Mouse (Mus musculus) urinary bladder, postnatal 25 days (tissue): ENCODE measurements at regions not wholly inside any gene's neighbourhood (a gene's known extent, or its start where the extent isn't known, plus 50 kb on each side); places are given as distances from the start of the nearest gene placed in this dataset.

Experiments used
- DNase-seq: peaks from one replicate; pipeline ENCODE4 v3.0.0; 2022; ENCODE audit warnings: low spot score

DNA sequence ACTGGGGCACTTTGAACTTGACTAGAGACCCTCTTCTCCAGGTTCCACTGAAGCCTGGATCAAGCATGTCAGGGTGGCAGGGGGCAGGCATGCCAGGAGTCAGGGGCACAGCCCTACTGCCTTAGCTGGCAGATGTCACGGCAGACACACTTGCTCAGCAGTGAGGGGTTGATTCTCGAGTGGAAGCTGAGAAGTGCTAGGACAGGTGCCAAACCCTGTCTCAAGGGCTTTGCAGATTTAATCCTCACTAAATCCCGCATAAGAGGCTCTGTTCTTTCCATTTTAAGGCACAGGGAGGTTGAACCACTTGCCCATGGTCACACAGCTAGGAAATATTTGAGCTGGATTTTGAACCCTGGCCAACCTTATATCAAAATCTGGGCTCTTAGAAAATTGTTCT, 223.5 kb upstream of the Mvb12b start:
- no peak for DNase-seq

DNA sequence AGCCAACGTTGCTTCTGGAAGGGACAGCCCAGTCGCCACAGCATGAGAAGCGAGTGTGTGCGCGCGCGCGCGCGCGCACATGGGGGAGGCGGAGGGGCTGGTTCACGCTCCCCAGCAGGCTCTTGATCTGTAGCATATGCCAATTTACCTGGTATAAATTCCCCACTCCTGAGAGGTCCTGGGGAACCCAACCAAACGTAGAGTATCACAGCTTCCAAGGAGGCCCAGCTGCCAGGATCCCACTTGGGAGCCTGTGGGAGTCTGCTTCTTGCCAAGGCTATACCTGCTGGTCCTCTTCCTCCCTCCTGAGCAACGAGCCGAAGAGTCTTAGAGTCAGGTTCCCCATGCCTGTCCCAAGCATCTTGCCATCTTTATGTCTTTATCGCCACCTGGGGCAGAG, 222.8 kb upstream of the Mvb12b start:
- no peak for DNase-seq

DNA sequence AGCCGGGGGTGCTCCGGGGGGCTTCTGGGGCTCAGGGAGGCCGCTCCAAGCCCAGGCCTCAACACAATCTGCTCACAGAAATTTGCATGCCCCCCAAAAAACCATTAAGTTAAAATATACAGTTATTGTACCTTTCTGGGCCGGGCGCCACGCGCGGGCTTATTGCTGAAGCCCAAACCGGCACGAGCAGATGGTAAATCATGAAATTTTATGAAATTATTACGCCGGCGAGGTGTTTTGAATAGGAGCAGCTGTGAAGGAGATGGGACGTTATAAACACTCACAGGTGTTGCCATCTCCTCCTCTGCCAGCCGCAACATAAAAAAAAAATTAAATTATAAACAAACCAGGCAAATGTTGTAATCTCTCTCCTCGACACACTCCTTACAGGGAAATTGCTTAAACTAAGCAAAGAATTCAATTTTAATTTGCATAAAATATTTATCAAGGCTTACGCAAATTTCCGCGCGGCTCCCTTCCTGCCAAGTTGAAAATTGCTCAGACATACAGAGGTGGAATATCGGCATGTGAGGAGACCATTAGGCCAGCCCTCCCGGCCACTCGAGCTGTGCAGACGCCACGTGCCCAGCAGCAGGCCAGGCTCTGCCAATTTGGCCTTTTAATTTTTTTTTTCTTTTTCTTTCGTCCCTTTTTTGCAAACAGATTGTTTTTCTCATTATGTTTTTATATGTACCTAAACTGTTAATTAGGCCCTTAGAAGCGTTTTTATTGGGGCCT, 220.0 kb upstream of the Mvb12b start:
- no peak for DNase-seq

DNA sequence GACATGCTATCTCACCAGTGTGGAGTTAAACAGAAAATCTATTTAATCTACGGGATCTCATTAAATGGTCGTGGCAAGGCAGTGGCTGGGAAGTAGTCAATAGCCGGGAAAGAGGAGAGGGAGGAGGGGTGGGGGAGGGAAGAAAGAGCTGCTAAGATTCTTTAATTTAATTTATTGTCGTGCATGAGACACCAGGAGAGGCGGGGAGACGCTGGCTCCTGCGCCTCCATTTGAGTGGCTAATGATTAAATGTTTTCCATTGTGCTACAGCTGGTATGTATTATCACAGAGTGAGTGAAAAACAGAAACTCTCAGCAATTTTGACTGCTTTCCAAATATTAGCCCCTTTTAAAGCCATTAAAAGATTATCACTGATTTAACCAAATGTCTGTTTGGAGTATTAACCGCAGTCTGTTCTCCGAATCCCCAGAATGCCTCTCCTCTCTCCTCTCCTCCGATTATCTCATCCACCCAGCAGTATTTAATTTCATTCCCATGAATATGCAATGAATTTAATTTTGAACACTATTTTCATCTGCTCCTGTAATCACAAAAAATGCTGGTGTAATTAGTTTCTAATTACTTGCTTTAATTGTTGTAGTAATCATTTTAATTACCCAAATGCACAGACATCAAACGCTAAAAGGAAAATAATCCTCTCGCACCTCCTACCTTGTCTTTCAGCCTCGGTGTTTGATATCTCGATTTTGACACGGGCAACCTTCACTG, 219.3 kb upstream of the Mvb12b start:
- no peak for DNase-seq

DNA sequence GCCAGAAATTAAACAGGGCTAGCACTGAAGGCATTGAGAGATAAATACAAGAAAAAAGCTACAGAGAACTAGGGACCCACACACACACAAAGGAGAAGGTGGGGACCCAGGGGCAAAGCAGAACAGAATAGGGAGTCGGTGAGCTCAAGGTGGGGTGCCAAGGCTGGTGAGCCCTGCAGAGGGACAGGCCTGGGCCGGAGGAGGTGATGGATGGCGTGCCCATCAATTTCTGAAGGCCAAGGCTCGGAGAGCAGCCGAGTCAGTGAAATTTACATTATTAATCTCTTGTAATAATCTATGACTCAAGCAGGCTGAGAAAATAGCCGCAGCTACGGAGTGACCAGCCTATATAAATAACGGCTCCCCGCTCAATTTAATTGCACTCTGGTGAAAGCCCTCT, 218.5 kb upstream of the Mvb12b start:
- no peak for DNase-seq

DNA sequence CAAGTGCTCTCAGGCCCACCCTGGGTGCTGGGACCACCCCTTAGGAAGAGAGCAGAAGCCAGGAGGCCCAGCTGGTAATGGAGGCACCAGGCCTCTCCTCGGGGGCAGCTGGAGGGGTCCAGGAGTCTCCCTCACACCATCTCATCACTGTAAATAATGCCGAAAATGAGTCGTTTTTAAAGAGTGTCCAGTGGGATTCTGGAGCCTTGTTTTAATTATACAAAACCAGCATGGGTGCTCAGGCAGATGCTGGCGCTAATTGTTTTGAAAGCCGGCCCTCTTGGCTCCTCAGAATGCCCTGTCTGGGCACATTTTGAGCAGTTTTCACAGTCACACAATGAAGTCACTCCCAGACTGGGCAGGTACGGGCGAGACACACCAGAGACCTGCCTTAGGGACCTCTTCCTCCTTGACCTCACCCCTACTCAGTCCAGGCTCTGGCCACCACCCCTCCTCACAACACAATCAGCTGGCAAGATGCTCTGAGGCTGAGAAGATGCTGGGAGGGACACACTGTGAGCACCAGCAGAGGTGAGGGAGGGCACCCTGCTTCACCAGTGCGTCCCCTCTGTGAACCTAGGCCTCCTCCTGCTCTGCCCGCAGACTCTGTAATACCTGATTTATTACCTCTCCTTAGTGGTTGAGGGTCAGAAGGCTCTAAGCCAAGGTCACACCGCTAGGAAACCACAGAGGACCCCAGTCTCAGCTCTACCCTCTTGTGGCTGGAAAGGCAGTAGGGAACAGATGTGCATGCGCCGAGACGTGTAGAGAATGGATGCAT, 217.7 kb upstream of the Mvb12b start:
- DNase-seq, result no peak

DNA sequence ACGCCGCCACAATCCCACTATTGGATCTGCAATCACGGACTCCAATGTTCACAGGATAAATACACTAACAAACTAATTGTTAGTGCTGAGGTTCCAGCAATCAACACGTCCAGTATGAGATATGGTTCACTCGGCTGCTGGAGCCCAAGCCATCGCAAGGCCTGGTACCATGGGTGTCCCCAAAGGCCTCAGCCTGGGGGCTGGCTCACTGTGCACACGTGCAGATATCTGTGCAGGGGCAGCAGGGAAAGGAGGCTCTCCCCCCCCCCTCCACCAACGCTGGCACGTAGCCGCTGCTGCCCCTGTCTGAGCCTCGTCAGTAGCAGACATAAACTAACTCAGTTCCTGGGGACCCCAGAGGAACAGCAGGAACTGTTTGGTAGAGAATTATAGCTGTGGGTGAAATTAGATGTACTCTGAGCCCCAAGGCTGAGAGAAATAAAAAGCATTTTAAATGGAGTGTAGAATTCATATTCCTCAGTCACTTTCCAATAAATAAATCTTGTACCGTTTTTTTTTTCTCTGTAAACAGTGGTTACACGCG, 210.3 kb upstream of the Mvb12b start:
- no peak for DNase-seq

DNA sequence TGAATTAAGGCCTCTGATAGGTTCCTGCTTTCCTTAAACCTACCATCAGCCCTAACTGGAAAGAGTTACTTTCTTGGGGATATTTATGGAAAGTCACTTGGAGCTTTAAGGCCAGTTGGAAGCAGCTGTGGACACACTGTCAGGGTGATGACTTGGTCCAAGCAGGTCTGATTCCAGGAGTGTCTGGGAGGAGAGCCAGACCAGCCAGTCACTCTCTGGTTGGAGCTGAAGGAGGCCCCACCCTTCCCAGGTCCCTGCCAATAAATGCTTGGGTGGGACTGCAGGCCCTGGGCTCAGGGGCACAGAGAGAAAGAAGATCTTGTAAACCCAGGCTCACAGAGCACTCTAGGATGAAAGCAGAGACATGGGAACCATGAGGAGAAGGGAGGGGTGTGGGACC, 208.8 kb upstream of the Mvb12b start:
- no peak for DNase-seq

DNA sequence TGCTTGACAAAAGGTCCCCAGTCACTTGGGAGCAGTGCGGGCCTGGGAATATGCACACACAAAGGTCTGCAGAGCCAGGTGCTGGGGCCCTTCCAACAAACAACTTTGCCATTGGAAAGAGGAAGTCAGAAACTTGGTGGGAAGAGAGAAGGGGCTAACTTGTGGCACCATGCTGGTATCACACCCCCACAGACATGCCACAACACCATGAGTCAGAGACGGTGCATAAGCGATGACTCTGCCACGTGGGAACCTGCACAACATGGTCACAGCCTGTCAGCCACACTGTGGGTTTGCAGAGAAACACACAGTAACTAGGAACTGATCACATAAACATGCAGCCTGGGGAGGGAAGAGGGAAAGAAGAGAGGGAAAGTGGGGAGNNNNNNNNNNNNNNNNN, 201.1 kb upstream of the Mvb12b start:
- DNase-seq, result no peak

DNA sequence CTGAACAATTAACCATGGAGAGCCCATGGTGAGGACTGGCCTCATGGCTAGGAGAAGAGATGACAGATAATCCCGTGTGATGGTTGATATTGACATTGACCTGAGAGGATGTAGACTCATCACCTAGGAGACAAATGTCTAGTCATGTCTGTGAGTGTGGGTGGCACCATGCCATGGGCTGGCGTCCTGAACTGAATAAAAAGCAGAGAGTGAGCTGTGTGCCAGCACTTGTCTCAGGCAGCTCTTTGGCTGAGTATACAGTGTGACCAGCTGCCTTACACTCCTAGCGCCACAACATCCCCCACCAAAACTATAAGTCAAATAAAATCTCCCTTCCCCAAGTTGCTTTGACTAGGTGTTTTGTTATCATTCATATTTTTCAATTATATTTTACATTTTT, 198.4 kb upstream of the Mvb12b start:
- no peak for DNase-seq

DNA sequence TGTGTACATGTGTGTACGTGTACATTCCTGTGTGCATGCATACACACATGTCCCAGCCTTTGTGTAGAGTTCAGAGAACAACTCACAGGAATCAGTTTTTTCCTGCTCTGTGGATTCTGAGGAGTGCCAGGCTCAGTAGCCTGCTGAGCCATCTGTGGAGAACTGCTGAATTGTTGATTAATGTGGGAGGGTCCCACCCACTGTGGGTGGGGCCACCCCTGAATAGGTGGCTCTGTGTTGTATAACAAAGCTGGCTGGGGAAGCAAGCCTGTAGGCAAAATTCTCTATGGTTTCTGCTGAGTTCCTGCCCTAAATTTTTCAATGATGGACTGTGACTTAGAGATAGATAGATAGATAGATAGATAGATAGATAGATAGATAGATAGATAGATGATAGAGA, 196.8 kb upstream of the Mvb12b start:
- no peak for DNase-seq

DNA sequence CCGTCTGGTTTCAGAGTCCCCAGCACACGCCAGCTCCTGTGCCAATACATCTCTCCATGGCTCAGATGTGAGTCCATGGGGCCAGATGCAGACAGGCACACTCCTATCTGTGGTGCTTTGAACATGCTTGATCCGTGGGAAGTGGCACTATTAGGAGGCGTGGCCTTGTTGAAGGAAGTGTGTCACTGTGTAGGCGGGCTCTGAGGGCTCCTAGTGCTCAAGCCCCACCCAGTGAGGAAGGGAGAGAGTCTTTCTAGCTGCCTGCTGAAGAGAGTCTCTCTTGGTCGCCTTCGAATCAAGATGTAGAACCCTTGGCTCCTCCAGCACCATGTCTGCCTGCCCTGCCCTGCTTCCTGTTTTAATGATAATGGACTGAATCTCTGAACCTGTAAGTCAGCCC, 194.7 kb upstream of the Mvb12b start:
- no peak for DNase-seq

DNA sequence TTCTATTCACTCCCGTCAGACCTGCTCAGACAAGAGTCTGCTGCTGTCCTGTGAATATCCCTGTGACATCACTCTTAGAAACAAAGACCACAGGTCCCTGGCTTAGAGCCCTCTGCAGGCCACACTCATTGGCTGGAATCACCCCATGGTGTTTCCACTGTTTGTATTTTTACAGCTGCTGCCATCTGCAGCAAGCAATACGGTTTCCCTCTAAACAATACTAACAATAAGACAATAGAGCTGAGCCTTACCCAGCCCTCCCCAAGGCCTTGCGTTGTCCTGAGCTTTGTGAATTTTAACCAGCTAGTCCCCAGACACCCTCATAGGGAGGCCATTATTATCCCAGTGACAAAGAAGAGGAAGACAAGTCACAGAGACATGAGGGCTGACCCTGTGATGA, 192.4 kb upstream of the Mvb12b start:
- DNase-seq, result no peak

DNA sequence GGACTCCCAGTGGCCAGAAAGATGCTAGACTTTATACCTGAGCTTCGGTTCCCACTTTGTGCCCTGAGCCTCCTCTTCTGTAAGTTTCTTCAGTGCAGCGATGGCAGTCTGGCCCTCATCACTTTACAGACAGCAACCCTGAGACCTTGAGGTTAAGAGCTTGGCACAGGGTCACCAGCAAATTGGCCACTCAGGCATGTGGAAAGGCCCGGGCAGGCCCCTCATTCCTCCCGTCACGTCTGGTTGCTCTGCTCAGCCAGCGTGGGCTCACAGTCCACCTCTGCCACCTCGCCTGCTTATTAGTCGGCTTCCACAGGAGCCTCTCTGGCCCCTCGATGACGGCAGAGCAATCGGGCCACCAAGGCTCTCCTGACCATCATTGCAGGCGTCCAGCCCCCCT, 191.5 kb upstream of the Mvb12b start:
- no peak for DNase-seq

DNA sequence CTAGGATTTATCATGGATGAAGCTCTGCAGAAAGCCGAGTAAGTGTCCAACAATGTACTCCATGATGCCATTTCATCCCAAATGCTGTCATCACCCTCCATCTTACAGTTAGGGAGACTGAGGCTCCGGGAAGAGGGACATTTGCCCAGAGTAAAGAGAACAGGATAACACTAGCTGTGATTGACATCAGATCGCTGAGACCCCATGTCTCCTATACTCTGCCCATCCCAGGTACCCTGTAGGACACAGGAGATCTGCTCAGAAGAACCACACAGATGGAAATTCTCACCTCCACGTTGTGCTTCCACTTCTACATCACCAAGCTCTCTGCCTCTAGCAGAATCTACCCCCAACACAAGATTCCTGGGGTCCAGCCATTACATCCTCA, 191.1 kb upstream of the Mvb12b start:
- no peak for DNase-seq

DNA sequence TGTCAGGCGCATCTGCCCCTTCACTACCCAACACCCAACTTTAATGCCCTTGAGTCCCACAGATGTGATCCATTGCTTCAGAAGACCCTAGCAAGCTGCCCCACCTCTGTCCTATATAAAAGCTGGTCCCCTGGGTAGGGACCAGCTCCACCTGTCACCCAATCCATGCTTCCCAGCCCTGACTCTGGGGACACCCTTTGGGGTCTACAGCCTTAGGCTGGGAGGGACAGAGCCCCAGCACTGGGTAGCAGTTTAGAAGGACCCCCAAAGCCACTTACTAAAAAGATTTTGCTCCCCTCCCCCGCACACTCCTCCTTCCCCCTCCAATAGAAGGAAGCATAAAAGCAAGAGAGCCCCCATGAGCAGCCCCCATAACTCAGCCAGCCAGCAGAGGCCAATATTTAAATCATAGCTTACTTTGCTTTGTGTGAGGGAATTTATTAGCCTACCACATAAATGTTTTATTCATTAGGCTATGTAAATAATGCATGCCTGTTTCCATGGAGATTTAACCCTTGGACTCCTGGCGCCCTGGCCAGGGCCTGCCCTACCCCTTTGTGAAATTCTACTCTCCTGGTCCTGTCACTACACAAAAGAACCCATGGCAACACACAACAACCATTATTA, 190.6 kb upstream of the Mvb12b start:
- no peak for DNase-seq

DNA sequence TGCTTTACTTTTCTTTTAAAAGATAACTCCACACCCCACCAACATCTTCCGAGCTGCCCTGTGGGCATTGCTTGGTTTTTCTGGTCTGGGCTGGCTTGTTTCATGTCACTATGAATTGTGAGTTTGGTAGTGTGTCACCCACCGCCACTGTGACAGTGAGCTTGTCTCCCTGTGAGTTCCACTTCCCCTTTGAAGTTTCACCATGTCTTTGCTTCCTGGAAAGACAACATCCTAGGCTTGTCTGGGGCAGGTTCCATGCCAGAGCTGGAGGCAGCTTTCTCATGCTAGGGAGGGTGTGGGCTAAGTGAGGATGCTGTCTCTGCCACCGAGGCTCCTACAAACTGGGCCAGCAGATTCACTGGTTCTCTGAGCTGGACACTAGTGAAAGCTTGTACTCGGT, 188.6 kb upstream of the Mvb12b start:
- no peak for DNase-seq

DNA sequence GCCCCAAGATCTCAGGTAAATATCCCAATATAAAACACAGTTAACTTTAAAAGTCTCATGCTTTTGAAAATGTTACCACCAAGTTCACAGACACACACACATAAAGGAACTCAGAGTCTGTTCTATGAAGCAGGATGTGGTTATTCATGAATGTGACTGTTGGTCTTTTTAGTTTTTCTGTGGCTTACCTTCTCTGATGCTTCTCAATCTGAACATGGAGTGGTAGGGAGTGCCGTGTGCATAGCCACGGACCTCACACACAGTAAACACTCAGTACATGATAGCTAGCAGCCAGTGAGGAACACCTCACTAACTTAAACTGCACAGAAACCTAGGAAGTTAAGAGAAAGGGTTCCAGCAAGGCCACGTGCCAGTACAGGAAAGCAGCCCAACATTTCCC, 186.3 kb upstream of the Mvb12b start:
- DNase-seq, result no peak

DNA sequence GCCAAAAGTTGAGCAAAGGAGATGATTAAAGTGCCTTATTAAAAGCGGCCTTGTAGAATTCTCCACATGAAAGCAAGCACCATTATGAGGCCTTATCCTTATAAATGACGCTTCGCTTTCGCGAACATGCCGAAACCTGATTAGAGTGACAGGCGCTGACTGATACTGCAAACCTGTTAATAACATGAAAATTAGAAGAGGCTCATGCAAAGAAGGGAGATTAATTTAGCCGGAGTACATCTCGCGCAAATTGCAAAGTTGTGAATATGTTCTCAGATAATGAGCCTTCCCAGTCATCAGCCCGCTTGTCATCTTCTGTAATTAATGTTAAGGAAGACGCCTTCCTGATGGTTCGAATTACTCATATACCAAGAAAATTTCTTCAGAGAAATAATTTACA, 177.8 kb upstream of the Mvb12b start:
- DNase-seq, result no peak

DNA sequence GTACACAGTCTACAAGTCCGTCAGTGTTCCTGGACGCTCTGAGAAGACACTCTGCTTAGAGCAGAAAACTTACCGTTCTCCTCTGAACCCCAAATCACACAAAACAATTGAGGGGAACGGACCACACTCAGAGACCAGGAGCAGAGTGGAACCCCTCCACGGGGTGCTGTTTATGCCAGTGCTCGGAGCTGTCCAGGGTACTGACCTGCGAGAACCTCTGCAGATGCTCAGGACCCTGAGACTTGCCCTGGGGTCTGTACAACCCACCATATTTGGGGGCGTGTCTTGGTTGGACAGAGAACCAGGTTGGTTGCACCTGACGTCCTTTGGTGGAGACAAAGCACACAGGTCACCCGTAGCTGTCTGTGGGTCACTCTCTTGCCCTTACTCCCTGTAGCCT, 177.3 kb upstream of the Mvb12b start:
- no peak for DNase-seq

DNA sequence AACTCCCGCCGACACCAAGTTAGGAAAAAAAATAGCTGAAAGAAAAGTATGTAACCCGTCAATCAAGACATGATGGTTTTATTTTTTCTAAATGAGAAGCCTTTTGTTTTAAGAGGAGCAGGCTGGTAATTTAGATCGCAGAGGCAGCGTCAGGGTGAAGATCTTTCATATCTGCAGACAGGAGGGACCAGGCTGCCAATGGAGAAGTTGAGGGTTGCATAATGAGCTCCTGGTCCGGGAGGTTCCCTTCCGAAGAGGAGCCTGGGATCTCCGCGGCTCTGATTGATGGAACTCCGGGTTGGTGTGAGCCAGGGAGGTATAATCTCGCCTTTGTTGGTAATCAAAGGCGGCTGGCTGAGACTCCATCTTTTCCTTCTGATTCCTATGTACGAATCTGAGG, 168.8 kb upstream of the Mvb12b start:
- no peak for DNase-seq

DNA sequence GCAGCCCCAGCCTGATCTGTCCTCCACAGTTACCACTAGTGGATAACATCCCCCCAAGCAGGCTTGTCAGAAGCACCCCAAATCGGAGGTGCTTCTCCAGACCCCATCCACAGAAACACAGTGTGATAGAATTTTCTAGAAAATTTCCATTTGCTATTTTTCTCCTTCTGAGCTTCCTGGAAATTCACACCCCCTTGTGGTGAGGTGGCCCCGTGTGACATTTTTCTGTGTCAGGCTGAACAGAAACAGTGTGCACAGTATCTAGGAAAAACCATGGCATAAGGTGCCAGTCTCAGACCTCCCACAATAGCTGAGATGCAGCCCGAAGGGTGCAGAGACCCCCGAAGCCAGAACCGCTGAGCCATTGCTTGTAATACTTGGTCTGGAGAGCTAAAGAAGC, 155.3 kb upstream of the Mvb12b start:
- DNase-seq, result no peak

DNA sequence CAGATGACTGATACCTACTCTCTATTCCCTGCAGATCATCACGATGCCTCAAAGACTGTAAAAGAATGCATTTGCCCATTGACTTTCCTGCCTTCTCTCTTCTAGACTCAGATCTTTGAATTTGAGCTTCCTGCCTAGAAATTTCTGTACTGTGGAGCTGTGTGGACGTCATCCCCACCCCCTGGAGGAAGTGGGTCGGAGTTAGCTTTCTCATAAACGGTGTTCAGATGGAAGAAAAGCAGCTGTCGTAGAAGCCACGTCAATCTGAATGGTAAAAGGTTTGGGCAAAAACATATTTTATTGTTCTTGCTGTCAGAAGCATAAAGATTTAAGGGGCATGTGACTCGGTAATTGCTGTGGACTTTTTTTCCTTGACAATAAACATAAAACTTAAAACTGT, 154.6 kb upstream of the Mvb12b start:
- DNase-seq, result no peak
